Mouse (Mus musculus) forebrain, embryonic 13.5 days (tissue): Measurements from ENCODE around the gene Ubash3b. TPM values are rescaled to one million over a fixed set of nuclear protein-coding genes. Genes with fewer than 3 reads are reported as not detected.

ENCODE experiments used
- ATAC-seq: fragments of 200-750 bp; cut with Nextera tagmentation; 2 replicates; pipeline ENCODE4 v1.8.0; 2017
- H3K27ac ChIP-seq: fragments of 300-500 bp; sonication (generic); 2 replicates; pipeline ENCODE4 v1.5.1; 2015; ENCODE audit warnings: inconsistent platforms, mild to moderate bottlenecking, moderate library complexity
- H3K27me3 ChIP-seq: fragments of 300-500 bp; sonication (generic); 2 replicates; pipeline ENCODE4 v1.6.1; 2015; ENCODE audit warnings: mild to moderate bottlenecking, inconsistent platforms
- H3K36me3 ChIP-seq: fragments of 300-500 bp; sonication (generic); 2 replicates; pipeline ENCODE4 v1.6.1; 2015; ENCODE audit warnings: mild to moderate bottlenecking, inconsistent platforms; ENCODE audit not compliant: poor library complexity, severe bottlenecking
- H3K4me1 ChIP-seq: fragments of 300-500 bp; sonication (generic); 2 replicates; pipeline ENCODE4 v1.6.1; 2015; ENCODE audit warnings: inconsistent platforms
- H3K4me2 ChIP-seq: fragments of 300-500 bp; sonication (generic); 2 replicates; pipeline ENCODE4 v1.6.1; 2015; ENCODE audit warnings: inconsistent platforms, mild to moderate bottlenecking, moderate library complexity
- H3K4me3 ChIP-seq: fragments of 300-500 bp; sonication (generic); 2 replicates; pipeline ENCODE4 v1.5.1; 2015; ENCODE audit warnings: mild to moderate bottlenecking, inconsistent platforms
- H3K9ac ChIP-seq: fragments of 300-500 bp; sonication (generic); 2 replicates; pipeline ENCODE4 v1.6.1; 2015; ENCODE audit warnings: mild to moderate bottlenecking, inconsistent platforms
- H3K9me3 ChIP-seq: fragments of 300-500 bp; sonication (generic); replicated peaks from 2 replicates; pipeline ENCODE4 v1.6.1; 2016; ENCODE audit warnings: inconsistent platforms
- WGBS: fragments of 180-500 bp; shearing (Covaris S2); methylation state at CpG from one replicate; pipeline ENCODE4 v1.1.7; 2015; 5-methylcytosine and 5-hydroxymethylcytosine counted together
- polyA plus RNA-seq: library from polyadenylated mRNA; unstranded; fragments of >200 nt; fragmentation: Nextera tagmentation; extraction: Ambion mirVana; gene quantifications from 2 replicates; pipeline ENCODE4 v1.2.1, GENCODE M21; 2015

The Ubash3b gene
- polyA plus RNA-seq, 1 experiment from 2014 or later, result 9.7 TPM

DNA sequence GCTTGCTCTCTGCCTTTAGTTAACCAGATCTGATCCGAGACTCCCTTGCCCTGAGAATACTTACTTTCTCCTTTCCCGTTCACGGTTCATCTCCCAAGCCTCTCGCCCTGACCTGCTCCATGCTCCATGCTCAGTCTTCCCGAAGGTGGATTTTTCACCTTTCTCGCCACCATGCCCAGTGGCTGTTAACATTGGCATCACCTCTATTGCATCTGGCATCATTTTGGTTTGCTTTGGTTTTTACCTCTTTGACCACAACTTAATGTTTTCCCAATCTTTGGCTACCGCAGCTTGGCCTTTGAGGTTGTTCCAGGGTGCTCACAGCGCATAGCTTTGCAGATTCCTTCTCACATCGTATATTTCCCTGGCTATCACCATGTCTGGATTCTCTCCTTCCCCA lies 26.0 kb upstream of the Ubash3b start:
- 93% methylated on average over 9 of the region's 9 CpGs for WGBS
- Histone ChIP-seq H3K27ac (no peak overlapping the region), H3K9me3 (no peaks in the 10 kb centered on the region), H3K4me1 (peaks cover 17% of the 10 kb centered on the region), H3K4me2 (no peak overlapping the region), H3K4me3 (no peak overlapping the region), H3K36me3 (no peaks in the 10 kb centered on the region), H3K9ac (no peak overlapping the region), H3K27me3 (no peaks in the 10 kb centered on the region)
- no peak for ATAC-seq

- no peaks in the 10 kb centered on the region for H3K36me3 ChIP-seq
- WGBS, result 65% methylated on average over 9 of the region's 9 CpGs
- peaks cover 8% of the 10 kb centered on the region for H3K4me1 ChIP-seq
- H3K4me3 ChIP-seq, result no peak overlapping the region
- H3K4me2 ChIP-seq, result no peak overlapping the region
- H3K9me3 ChIP-seq, result no peaks in the 10 kb centered on the region
- no peak for ATAC-seq
- no peak overlapping the region for H3K27ac ChIP-seq
- no peak overlapping the region for H3K9ac ChIP-seq
- no peaks in the 10 kb centered on the region for H3K27me3 ChIP-seq
Observed at GRCm38 (mm10) chr9:41185331-41185730, 23.8 kb upstream of the Ubash3b start.

DNA sequence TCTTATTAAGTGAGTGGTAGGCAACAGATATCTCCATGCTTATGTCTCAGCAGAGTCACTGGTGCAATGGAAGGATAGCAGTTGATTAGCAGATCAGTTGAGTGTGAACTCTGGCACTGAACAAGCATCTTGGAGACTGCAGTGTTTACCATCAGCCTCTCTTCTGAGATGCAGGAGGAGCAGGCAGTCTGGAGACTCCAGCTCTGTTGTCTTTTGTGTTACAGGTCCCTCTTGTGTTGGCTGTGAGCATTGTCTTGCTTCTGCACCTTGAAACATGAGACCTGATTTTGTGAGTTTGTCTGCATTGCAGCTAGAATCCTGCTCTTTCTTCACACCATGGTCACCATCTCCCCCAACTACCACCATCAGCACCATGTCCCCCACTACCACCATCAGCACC lies 21.1 kb upstream of the Ubash3b start:
- H3K36me3 ChIP-seq, result no peaks in the 10 kb centered on the region
- H3K27me3 ChIP-seq, result no peaks in the 10 kb centered on the region
- no peaks in the 10 kb centered on the region for H3K4me1 ChIP-seq
- peak; percentile 78 for ATAC-seq
- H3K27ac ChIP-seq, result no peak overlapping the region
- H3K4me3 ChIP-seq, result no peak overlapping the region
- H3K4me2 ChIP-seq, result no peak overlapping the region
- H3K9me3 ChIP-seq, result no peaks in the 10 kb centered on the region
- no peak overlapping the region for H3K9ac ChIP-seq

GRCm38 (mm10) chr9:41181803-41182202 lies 20.3 kb upstream of the Ubash3b start:
- no peak for ATAC-seq
- Histone ChIP-seq H3K9me3 (no peaks in the 10 kb centered on the region), H3K36me3 (no peaks in the 10 kb centered on the region), H3K4me3 (no peak overlapping the region), H3K27me3 (no peaks in the 10 kb centered on the region), H3K9ac (no peak overlapping the region), H3K4me2 (no peak overlapping the region), H3K4me1 (no peaks in the 10 kb centered on the region), H3K27ac (no peak overlapping the region)
- WGBS, result 85% methylated on average over 8 of the region's 8 CpGs

- no peak overlapping the region for H3K4me3 ChIP-seq
- no peak overlapping the region for H3K27ac ChIP-seq
- H3K4me2 ChIP-seq, result no peak overlapping the region
- no peaks in the 10 kb centered on the region for H3K27me3 ChIP-seq
- no peaks in the 10 kb centered on the region for H3K4me1 ChIP-seq
- 86% methylated on average over 9 of the region's 9 CpGs for WGBS
- no peak for ATAC-seq
- H3K9ac ChIP-seq, result no peak overlapping the region
- no peaks in the 10 kb centered on the region for H3K9me3 ChIP-seq
- no peaks in the 10 kb centered on the region for H3K36me3 ChIP-seq
Observed at GRCm38 (mm10) chr9:41181372-41181771, 19.9 kb upstream of the Ubash3b start.

DNA sequence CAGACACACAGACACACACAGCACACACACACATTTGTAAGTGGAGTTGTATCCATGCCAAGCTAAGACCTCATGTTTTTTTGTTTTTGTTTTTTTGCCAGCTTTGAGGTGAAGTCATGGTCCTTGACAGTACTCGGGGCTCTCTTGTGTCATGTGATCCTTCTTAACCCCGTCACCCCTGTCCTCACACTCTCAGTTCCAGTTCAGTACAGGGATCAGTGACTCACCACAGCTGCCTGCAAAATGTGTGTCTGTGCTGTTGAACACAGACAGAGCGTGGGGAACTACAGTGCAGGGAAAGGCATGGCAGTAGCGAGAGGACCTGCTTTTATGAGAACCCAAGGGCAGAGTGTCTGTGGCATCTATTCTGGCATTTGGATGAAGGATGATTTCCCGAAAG lies 17.6 kb upstream of the Ubash3b start:
- Histone ChIP-seq H3K4me2 (no peak overlapping the region), H3K9ac (no peak overlapping the region), H3K9me3 (no peaks in the 10 kb centered on the region), H3K4me3 (no peak overlapping the region), H3K4me1 (no peaks in the 10 kb centered on the region), H3K36me3 (no peaks in the 10 kb centered on the region), H3K27ac (no peak overlapping the region), H3K27me3 (no peaks in the 10 kb centered on the region)
- ATAC-seq, result no peak
- 84% methylated on average over 5 of the region's 5 CpGs for WGBS

GRCm38 (mm10) chr9:41173158-41173557 lies 11.7 kb upstream of the Ubash3b start:
- Histone ChIP-seq H3K9ac (no peak overlapping the region), H3K36me3 (no peaks in the 10 kb centered on the region), H3K27ac (no peak overlapping the region), H3K27me3 (no peaks in the 10 kb centered on the region), H3K4me3 (no peak overlapping the region), H3K9me3 (no peaks in the 10 kb centered on the region), H3K4me1 (no peaks in the 10 kb centered on the region), H3K4me2 (no peak overlapping the region)
- no peak for ATAC-seq
- 82% methylated on average over 3 of the region's 3 CpGs for WGBS

GRCm38 (mm10) chr9:41172426-41172825 lies 10.9 kb upstream of the Ubash3b start:
- Histone ChIP-seq H3K4me2 (no peak overlapping the region), H3K27me3 (no peaks in the 10 kb centered on the region), H3K4me1 (no peaks in the 10 kb centered on the region), H3K4me3 (no peak overlapping the region), H3K9me3 (no peaks in the 10 kb centered on the region), H3K27ac (no peak overlapping the region), H3K9ac (no peak overlapping the region), H3K36me3 (no peaks in the 10 kb centered on the region)
- 93% methylated on average over 8 of the region's 8 CpGs for WGBS
- no peak for ATAC-seq

DNA sequence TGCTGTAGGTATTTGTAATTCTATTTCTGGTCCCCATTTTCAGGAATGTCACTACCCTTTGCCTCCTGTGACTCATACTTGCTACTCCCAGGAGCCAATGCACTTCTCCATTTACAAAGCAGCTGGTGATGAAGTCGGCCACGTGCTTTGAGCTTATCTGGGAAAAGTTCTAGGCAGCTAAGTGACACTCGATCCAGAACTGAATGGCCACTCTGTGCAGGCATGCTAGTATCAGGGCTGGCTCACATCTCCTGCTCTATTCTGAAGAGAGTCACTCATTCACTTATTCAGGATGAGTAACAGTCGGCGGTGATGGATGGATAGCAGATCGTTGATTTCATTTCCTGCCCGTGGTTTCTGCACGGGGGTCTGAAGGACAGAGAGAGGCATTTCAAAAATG lies 8.5 kb upstream of the Ubash3b start:
- H3K36me3 ChIP-seq, result no peaks in the 10 kb centered on the region
- ATAC-seq, result no peak
- no peaks in the 10 kb centered on the region for H3K9me3 ChIP-seq
- H3K4me1 ChIP-seq, result no peaks in the 10 kb centered on the region
- WGBS, result 85% methylated on average over 8 of the region's 8 CpGs
- no peak overlapping the region for H3K9ac ChIP-seq
- H3K4me3 ChIP-seq, result no peak overlapping the region
- no peak overlapping the region for H3K27ac ChIP-seq
- H3K4me2 ChIP-seq, result no peak overlapping the region
- H3K27me3 ChIP-seq, result no peaks in the 10 kb centered on the region

DNA sequence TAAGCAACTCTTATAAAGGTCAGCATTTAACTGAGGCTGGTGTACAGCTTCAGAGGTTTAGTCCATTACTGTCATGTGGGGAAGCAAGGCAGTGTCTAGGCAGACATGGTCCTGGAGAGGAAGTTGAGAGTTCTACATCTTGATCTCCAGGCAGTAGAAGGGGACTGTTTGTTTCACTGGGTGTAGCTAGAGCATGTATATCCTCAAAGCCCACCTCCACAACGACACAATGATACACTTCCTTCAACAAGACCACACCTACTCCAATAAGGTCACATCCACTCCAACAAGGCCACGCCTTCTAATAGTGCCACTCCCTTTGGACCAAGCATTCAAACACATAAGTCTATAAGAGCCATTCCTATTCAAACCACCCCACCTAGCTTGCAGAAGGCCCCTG lies 7.2 kb upstream of the Ubash3b start:
- no peaks in the 10 kb centered on the region for H3K36me3 ChIP-seq
- WGBS, result 82% methylated on average over 2 of the region's 2 CpGs
- no peak overlapping the region for H3K4me2 ChIP-seq
- H3K9me3 ChIP-seq, result no peaks in the 10 kb centered on the region
- H3K27ac ChIP-seq, result no peak overlapping the region
- H3K4me1 ChIP-seq, result no peaks in the 10 kb centered on the region
- no peaks in the 10 kb centered on the region for H3K27me3 ChIP-seq
- no peak for ATAC-seq
- no peak overlapping the region for H3K4me3 ChIP-seq
- H3K9ac ChIP-seq, result no peak overlapping the region

GRCm38 (mm10) chr9:41168206-41168605 lies 6.7 kb upstream of the Ubash3b start:
- no peak overlapping the region for H3K4me3 ChIP-seq
- H3K36me3 ChIP-seq, result no peaks in the 10 kb centered on the region
- H3K4me2 ChIP-seq, result no peak overlapping the region
- WGBS, result 90% methylated on average over 6 of the region's 6 CpGs
- no peak for ATAC-seq
- H3K9ac ChIP-seq, result no peak overlapping the region
- H3K4me1 ChIP-seq, result no peaks in the 10 kb centered on the region
- no peak overlapping the region for H3K27ac ChIP-seq
- no peaks in the 10 kb centered on the region for H3K27me3 ChIP-seq
- H3K9me3 ChIP-seq, result peaks cover 3% of the 10 kb centered on the region; the same call in 1 of the 2 replicates

DNA sequence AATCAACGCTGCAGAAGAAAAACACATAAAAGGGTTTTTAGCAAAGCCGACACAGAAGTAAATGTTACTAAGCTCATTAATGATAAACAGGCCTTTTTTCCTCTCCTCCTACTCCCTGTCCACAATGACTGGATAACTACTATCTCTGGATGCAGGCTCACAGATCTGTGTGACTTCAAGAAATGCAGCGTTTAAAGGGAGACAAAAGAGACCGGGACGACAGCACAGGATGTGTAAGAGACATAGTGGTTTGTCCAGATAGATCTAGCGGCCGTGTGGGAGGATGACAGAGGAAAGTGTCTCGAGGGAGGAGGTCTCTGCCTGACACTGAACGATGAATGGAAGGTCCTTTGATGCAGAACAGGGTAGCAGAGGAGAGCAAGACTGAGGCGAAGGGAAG lies 5.4 kb upstream of the Ubash3b start:
- no peaks in the 10 kb centered on the region for H3K4me1 ChIP-seq
- no peaks in the 10 kb centered on the region for H3K27me3 ChIP-seq
- no peak overlapping the region for H3K27ac ChIP-seq
- WGBS, result 73% methylated on average over 9 of the region's 10 CpGs
- H3K4me2 ChIP-seq, result no peak overlapping the region
- H3K36me3 ChIP-seq, result no peaks in the 10 kb centered on the region
- H3K9ac ChIP-seq, result no peak overlapping the region
- peaks cover 6% of the 10 kb centered on the region; the same call in 1 of the 2 replicates for H3K9me3 ChIP-seq
- no peak for ATAC-seq
- no peak overlapping the region for H3K4me3 ChIP-seq

DNA sequence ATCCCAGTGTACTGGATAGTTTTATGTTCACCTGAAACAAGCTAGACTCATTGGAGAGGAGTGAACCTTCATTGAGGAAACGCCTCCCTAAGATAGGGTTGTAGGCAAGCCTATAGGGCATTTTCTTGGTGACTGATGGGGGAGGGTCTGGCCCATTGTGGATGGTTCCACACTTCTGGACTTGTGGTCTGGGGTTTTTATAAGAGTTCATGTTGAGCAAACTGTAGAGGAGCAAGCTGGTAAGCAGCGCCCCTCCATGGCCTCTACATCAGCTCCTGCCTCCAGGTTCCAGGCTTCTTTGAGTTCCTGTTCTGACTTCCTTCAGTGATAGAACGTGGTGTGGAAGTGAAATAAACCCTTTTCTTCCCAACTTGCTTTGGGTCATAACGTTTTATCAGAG lies 866 bp upstream of the Ubash3b start:
- Histone ChIP-seq H3K4me2 (no peak overlapping the region), H3K4me1 (peaks cover 12% of the 10 kb centered on the region), H3K27me3 (no peaks in the 10 kb centered on the region), H3K27ac (no peak overlapping the region), H3K4me3 (no peak overlapping the region), H3K9ac (no peak overlapping the region), H3K36me3 (no peaks in the 10 kb centered on the region), H3K9me3 (peaks cover 6% of the 10 kb centered on the region; the same call in 1 of the 2 replicates)
- ATAC-seq, result no peak
- WGBS, result 83% methylated on average over 4 of the region's 4 CpGs
